Mouse (Mus musculus) midbrain, embryonic 10.5 days (tissue): ENCODE data around the gene Tbc1d9b. TPM values are rescaled to one million over a fixed set of nuclear protein-coding genes. Genes with fewer than 3 reads are reported as not detected.
"Not testable (repeated sequence)": the region's sequence is repeated elsewhere in the genome, so short reads cannot be mapped to it uniquely, and the experiment has no call there.

Experiments used
- DNase-seq: peaks from one replicate; pipeline ENCODE4 v3.0.0-alpha.2; 2017; ENCODE audit warnings: low spot score
- H3K27ac ChIP-seq: fragments of 300-500 bp; sonication (generic); replicated peaks from 2 replicates; pipeline ENCODE4 v1.5.1; 2016; ENCODE audit warnings: mild to moderate bottlenecking
- H3K27me3 ChIP-seq: fragments of 300-500 bp; sonication (generic); 2 replicates; pipeline ENCODE4 v1.6.1; 2016; ENCODE audit warnings: low read depth, mild to moderate bottlenecking; ENCODE audit not compliant: poor library complexity, severe bottlenecking
- H3K36me3 ChIP-seq: fragments of 300-500 bp; sonication (generic); 2 replicates; pipeline ENCODE4 v1.6.1; 2016; ENCODE audit warnings: mild to moderate bottlenecking, moderate library complexity
- H3K4me1 ChIP-seq: fragments of 300-500 bp; sonication (generic); 2 replicates; pipeline ENCODE4 v1.6.1; 2016
- H3K4me3 ChIP-seq: fragments of 300-500 bp; sonication (generic); 2 replicates; pipeline ENCODE4 v1.5.1; 2016; ENCODE audit warnings: mild to moderate bottlenecking, moderate library complexity
- H3K9me3 ChIP-seq: fragments of 300-500 bp; sonication (generic); replicated peaks from 2 replicates; pipeline ENCODE4 v1.6.1; 2016; ENCODE audit warnings: mild to moderate bottlenecking
- WGBS: fragments of 180-500 bp; shearing (Covaris S2); methylation state at CpG from one replicate; pipeline ENCODE4 v1.1.7; 2016; 5-methylcytosine and 5-hydroxymethylcytosine counted together
- polyA plus RNA-seq: library from polyadenylated mRNA; unstranded; fragments of >200 nt; fragmentation: Nextera tagmentation; extraction: Ambion mirVana; gene quantifications from 2 replicates; pipeline ENCODE4 v1.2.1, GENCODE M21; 2016

Gene Tbc1d9b
- polyA plus RNA-seq, result 33.6 and 39.8 TPM in 2 replicates

DNA sequence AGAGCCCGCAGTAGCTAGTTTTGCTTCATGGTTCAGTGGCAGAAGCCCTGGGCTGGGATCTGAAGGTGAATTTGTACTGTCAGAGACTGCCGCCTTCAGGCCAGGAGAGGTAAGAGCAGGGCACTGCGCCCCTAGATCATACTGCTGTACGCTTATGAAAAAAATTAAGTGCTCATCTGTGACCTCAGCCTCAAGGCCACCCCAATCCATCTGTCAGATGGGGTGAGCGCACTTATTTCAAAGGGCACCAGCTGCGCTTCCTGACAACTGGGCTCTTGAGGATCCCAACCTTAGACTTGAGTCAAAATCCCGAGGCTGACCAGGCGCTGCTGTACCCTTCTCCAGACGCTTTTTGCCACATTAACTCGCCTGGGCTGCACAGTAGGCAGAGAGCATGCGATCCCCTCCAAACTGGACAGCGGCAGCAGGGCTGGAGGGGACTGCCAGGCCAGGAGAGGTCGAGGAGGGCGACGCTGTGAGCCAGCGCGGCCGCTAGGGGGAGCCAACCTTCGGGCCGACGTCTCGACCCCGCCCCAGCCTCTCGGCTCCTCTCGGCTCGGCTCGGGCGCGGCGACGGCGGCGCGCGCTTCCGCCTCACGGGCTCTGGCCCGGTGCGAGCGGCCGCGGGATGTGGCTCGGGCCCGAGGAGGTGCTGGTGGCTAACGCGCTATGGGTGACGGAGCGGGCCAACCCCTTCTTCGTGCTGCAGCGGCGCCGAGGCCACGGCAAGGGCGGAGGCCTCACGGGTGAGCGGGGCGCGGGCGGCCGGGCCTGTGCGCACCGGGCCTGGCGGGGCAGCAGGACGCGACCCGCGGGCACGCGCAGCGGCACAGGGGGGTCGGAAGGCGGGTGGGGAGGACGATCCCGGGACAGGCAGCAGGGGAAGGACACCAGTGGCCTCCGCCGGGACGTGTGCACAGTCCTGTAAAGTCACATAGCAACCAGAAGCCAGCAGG lies at the start of gene Tbc1d9b:
Tbc1d9b (plus strand) TSS at position 586 of the 956 bp plus-strand sequence.
- H3K4me3 ChIP-seq, result peak within 1 kb of the TSS; percentile 90
- peaks cover 25% of the 10 kb centered on the region for H3K4me1 ChIP-seq
- under 1% methylated on average over 73 of the region's 77 CpGs for WGBS
- no peaks in the 10 kb centered on the region for H3K27me3 ChIP-seq
- H3K9me3 ChIP-seq, result no peaks in the 10 kb centered on the region
- peak; percentile 92 for DNase-seq
- peak within 1 kb of the TSS; percentile 98 for H3K27ac ChIP-seq
- peaks cover 6% of the 10 kb centered on the region for H3K36me3 ChIP-seq

DNA sequence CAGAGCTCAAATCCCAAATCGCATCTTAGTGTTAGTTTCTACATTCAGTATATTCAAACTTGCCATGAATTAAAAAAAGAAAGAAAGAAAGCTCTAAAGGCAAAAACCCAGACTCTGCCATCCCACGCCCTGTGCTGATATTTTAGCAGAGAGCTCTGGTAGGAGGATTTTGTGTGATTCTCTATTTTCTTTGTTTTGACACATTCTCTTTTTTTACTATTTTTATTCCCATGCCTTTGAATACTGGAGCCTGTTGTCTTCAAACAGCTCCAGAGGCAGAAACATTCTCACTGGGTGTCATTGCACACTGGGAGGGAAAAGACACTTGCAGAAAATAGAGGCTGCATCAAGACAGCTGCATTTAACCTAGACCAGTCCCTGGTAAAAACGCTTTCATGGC lies 45.0 kb upstream of the Tbc1d9b start:
- Histone ChIP-seq H3K4me3 (no peak overlapping the region), H3K4me1 (peaks cover 14% of the 10 kb centered on the region), H3K9me3 (no peaks in the 10 kb centered on the region), H3K36me3 (peaks cover 65% of the 10 kb centered on the region), H3K27ac (no peak overlapping the region), H3K27me3 (no peaks in the 10 kb centered on the region)
- no peak for DNase-seq
- WGBS, result 95% methylated on average over 3 of the region's 3 CpGs

GRCm38 (mm10) chr11:50089840-50090239 lies 41.4 kb upstream of the Tbc1d9b start:
- H3K4me1 ChIP-seq, result peaks cover 18% of the 10 kb centered on the region
- H3K9me3 ChIP-seq, result no peaks in the 10 kb centered on the region
- WGBS, result 88% methylated on average over 1 of the region's 1 CpGs
- H3K4me3 ChIP-seq, result no peak overlapping the region
- no peaks in the 10 kb centered on the region for H3K27me3 ChIP-seq
- no peak for DNase-seq
- peaks cover 87% of the 10 kb centered on the region for H3K36me3 ChIP-seq
- H3K27ac ChIP-seq, result no peak overlapping the region

GRCm38 (mm10) chr11:50090982-50091675 lies 40.1 kb upstream of the Tbc1d9b start:
- Histone ChIP-seq H3K9me3 (no peaks in the 10 kb centered on the region), H3K4me1 (peaks cover 18% of the 10 kb centered on the region), H3K4me3 (no peak overlapping the region), H3K27ac (peak overlapping the region; percentile 77), H3K27me3 (no peaks in the 10 kb centered on the region), H3K36me3 (peaks cover 90% of the 10 kb centered on the region)
- 59% methylated on average over 5 of the region's 5 CpGs for WGBS
- DNase-seq, result no peak

- no peak overlapping the region; the same call in 1 of the 2 replicates for H3K27ac ChIP-seq
Observed at GRCm38 (mm10) chr11:50091681-50092080, 39.5 kb upstream of the Tbc1d9b start.

DNA sequence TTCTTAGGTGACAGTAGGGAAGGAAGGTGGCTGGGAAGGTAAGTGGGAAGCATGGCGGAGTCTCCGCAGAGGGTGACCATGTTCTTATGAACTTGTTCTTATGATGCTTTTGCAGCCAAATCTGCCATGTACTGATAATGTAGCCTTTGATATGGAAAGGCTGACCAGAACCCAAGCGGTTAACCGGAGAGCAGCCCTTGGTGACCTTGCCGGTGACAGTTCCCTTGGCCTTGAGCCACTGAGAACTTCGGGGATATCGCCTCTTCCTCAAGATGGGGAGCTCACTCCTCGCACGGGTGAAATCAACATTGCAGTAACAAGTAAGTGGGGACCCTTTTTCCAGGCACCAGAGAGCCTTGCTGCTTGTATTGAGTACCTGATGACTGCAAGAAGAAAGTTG lies 35.5 kb upstream of the Tbc1d9b start:
- H3K9me3 ChIP-seq, result no peaks in the 10 kb centered on the region
- peaks cover 89% of the 10 kb centered on the region for H3K36me3 ChIP-seq
- H3K27me3 ChIP-seq, result no peaks in the 10 kb centered on the region
- no peak for DNase-seq
- H3K4me1 ChIP-seq, result peaks cover 9% of the 10 kb centered on the region
- H3K27ac ChIP-seq, result no peak overlapping the region
- 94% methylated on average over 9 of the region's 9 CpGs for WGBS
- H3K4me3 ChIP-seq, result no peak overlapping the region

More at GRCm38 (mm10) chr11:50091681-50092080, 39.5 kb upstream of the Tbc1d9b start:
- H3K4me1 ChIP-seq, result peaks cover 18% of the 10 kb centered on the region
- H3K9me3 ChIP-seq, result no peaks in the 10 kb centered on the region
- H3K4me3 ChIP-seq, result no peak overlapping the region
- no peaks in the 10 kb centered on the region for H3K27me3 ChIP-seq
- H3K36me3 ChIP-seq, result peaks cover 90% of the 10 kb centered on the region
- DNase-seq, result no peak

- H3K4me3 ChIP-seq, result no peak overlapping the region
- H3K4me1 ChIP-seq, result no peaks in the 10 kb centered on the region
- peaks cover 82% of the 10 kb centered on the region for H3K36me3 ChIP-seq
- DNase-seq, result no peak
- no peaks in the 10 kb centered on the region for H3K9me3 ChIP-seq
- no peaks in the 10 kb centered on the region for H3K27me3 ChIP-seq
- WGBS, result 95% methylated on average over 6 of the region's 6 CpGs
- no peak overlapping the region for H3K27ac ChIP-seq
Observed at GRCm38 (mm10) chr11:50097091-50097490, 34.1 kb upstream of the Tbc1d9b start.

GRCm38 (mm10) chr11:50098961-50099481 lies 32.2 kb upstream of the Tbc1d9b start:
- no peak overlapping the region for H3K4me3 ChIP-seq
- no peaks in the 10 kb centered on the region for H3K4me1 ChIP-seq
- no peak overlapping the region for H3K27ac ChIP-seq
- WGBS, result 93% methylated on average over 8 of the region's 8 CpGs
- no peaks in the 10 kb centered on the region for H3K9me3 ChIP-seq
- H3K36me3 ChIP-seq, result peaks cover 75% of the 10 kb centered on the region
- no peak for DNase-seq
- no peaks in the 10 kb centered on the region for H3K27me3 ChIP-seq

DNA sequence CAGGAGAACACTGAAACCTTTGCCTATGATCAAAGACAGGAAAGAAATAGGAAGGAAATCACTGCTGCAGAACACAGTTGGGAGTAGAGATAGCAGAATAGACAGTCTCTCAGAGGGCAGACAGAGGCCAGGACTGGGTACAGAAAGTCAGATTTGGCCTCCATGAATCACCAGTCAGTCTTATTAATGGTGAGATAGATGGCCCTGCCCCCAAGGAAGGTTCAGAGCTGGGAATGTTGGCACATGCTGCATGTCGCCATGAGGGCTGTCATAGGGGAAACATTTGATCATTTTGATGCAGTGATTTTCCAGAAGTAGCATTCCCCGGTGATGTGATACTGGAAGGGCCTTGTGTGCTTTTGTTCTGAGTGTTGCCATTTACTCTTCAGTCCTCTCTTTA lies 31.5 kb upstream of the Tbc1d9b start:
- Histone ChIP-seq H3K27me3 (no peaks in the 10 kb centered on the region), H3K9me3 (no peaks in the 10 kb centered on the region), H3K36me3 (peaks cover 76% of the 10 kb centered on the region), H3K27ac (no peak overlapping the region), H3K4me1 (no peaks in the 10 kb centered on the region), H3K4me3 (no peak overlapping the region)
- DNase-seq, result no peak
- WGBS, result 98% methylated on average over 2 of the region's 2 CpGs

GRCm38 (mm10) chr11:50100548-50101307 lies 30.5 kb upstream of the Tbc1d9b start:
- Histone ChIP-seq H3K27me3 (no peaks in the 10 kb centered on the region), H3K9me3 (no peaks in the 10 kb centered on the region), H3K27ac (no peak overlapping the region), H3K4me3 (no peak overlapping the region), H3K4me1 (no peaks in the 10 kb centered on the region), H3K36me3 (peaks cover 72% of the 10 kb centered on the region)
- 81% methylated on average over 2 of the region's 2 CpGs for WGBS
- DNase-seq, result no peak

DNA sequence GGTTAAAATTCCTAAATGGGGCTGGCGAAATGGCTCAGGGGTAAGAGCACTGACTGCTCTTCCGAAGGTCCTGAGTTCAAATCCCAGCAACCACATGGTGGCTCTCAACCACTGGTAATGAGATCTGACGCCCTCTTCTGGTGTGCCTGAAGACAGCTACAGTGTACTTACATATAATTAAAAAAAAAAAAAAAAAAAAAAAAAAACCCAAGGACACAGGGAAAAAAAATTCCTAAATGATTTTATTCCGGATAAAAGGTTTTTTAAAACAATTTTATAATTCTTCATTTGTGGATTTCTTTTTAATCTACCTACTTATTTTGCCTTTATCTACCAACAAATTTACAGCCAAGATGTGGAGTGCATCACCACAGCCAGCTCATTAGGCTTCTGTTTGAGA lies 29.2 kb upstream of the Tbc1d9b start:
- not testable (repeated sequence) for DNase-seq, H3K4me1 ChIP-seq, H3K4me3 ChIP-seq, H3K9me3 ChIP-seq, H3K27me3 ChIP-seq, H3K27ac ChIP-seq
- WGBS, result 88% methylated on average over 4 of the region's 4 CpGs
- peaks cover 68% of the 10 kb centered on the region for H3K36me3 ChIP-seq

DNA sequence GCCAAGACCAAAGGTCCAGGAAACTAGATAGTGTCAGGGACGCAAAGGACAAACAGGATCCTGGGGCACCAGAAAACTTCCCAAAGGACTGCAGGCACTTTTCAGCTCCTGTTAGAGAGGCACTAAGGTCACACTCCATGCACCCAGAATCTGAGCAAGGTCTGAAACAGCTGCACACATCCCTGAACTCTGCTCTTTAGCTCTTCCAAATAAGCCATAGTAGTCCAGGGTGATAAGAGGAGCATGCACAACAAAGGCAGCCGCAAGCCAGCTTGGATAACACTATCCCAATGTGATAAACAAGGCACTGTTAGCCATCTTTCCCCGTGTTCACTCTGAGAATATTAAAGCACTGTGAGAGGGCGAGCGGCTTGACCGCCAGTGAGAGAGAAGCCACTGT lies 27.2 kb upstream of the Tbc1d9b start:
- H3K27ac ChIP-seq, result no peak overlapping the region
- H3K27me3 ChIP-seq, result no peaks in the 10 kb centered on the region
- peaks cover 51% of the 10 kb centered on the region for H3K36me3 ChIP-seq
- 91% methylated on average over 6 of the region's 6 CpGs for WGBS
- no peak for DNase-seq
- H3K9me3 ChIP-seq, result no peaks in the 10 kb centered on the region
- H3K4me1 ChIP-seq, result peaks cover 4% of the 10 kb centered on the region
- H3K4me3 ChIP-seq, result no peak overlapping the region
